Mouse (Mus musculus): ENCODE measurements around the gene 5830411N06Rik. TPM values are rescaled to one million over a fixed set of nuclear protein-coding genes. Genes with fewer than 3 reads are reported as not detected.

Gene 5830411N06Rik
- polyA plus RNA-seq, 2 experiments, result not detected

DNA sequence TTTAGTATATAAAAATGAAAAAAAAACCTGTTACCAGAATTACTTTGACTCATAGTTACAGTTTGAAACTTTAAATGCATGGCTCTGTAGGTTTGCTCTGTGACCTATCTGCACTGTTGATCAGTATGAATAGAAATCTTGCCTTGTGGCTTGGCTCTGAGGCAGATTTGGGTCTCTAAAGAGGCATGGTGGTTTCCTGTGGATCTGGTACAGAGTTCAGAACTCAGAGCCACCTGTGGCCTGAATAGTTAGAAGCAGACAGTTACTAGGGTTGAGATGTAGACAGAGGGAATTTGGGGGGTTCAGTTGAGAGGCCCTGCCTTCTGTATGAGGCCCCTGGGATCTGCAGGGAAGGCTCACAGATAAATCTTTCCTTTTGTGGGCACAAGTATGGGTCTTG, 74.1 kb downstream of the 5830411N06Rik start:
- Histone ChIP-seq H3K4me2 (ENCODE audit: low read depth) (no peak overlapping the region), H3K4me3 (ENCODE audit: insufficient read depth in 1 of 2, low read depth in 2 of 2, low read length in 2 of 2) (no peak overlapping the region), H3K4me1 (replicated peaks; ENCODE audit: control insufficient read depth in 2 of 2, insufficient read depth in 2 of 2, low read length in 1 of 2) (no peaks in the 10 kb centered on the region), H3K27ac (no peak overlapping the region), H3K36me3 (replicated peaks; ENCODE audit: control insufficient read depth, insufficient read depth, low read depth) (no peaks in the 10 kb centered on the region), H3K9me3 (ENCODE audit: control insufficient read depth, low read length) (no peaks in the 10 kb centered on the region), H3K9ac (replicated peaks) (no peak overlapping the region), H3K27me3 (ENCODE audit: control insufficient read depth, insufficient read depth, low read length) (no peaks in the 10 kb centered on the region)
- no peak for TF ChIP-seq CTCF (IDR thresholded peaks at IDR 0.05; ENCODE audit: low read depth)
- TF ChIP-seq EP300 (IDR thresholded peaks at IDR 0.05; ENCODE audit: low read depth), result no peak
- ATAC-seq (ENCODE audit: insufficient read depth) (no peak), DNase-seq (ENCODE audit: low read depth in 3 of 3, low spot score in 3 of 3) (no peak)

DNA sequence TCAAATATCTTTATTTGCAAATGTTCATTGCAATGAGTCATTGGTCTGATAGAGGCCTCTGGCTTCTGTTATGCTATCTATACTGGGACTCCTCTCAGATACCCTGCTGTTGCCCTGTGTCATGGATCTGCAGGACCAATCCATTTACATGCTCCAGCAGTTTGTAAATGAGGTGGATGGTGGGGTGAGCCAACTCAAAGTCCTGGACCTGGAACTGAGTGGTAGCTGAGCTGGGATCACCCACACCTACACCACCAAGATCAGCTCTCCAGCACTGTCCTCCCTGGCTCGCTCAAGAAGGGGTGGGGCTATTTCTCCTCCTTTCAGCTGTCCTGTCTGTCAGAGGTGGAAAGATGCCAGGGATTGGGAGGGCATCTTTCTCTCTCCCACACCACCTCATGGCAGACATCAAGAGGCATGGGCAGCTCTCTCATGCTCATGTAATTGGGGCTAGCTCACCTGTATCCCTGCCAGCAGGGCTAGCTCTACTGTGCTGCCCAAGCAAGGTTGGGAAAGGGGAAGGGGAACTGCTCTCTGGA, 82.8 kb downstream of the 5830411N06Rik start:
- TF ChIP-seq CTCF (IDR thresholded peaks at IDR 0.05; ENCODE audit: low read depth), result no peak
- TF ChIP-seq EP300 (IDR thresholded peaks at IDR 0.05; ENCODE audit: low read depth), result no peak
- no peak overlapping the region for H3K9ac ChIP-seq (replicated peaks)
- no peaks in the 10 kb centered on the region for H3K4me1 ChIP-seq (replicated peaks; ENCODE audit: control insufficient read depth in 2 of 2, insufficient read depth in 2 of 2, low read length in 1 of 2)
- ATAC-seq (ENCODE audit: insufficient read depth) (no peak), DNase-seq (ENCODE audit: low read depth in 3 of 3, low spot score in 3 of 3) (no peak)
- H3K27me3 ChIP-seq (ENCODE audit: control insufficient read depth, insufficient read depth, low read length), result no peaks in the 10 kb centered on the region
- no peak overlapping the region for H3K4me3 ChIP-seq (ENCODE audit: insufficient read depth in 1 of 2, low read depth in 2 of 2, low read length in 2 of 2)
- no peaks in the 10 kb centered on the region for H3K9me3 ChIP-seq (ENCODE audit: control insufficient read depth, low read length)
- no peak overlapping the region for H3K4me2 ChIP-seq (ENCODE audit: low read depth)
- H3K36me3 ChIP-seq (replicated peaks; ENCODE audit: control insufficient read depth, insufficient read depth, low read depth), result no peaks in the 10 kb centered on the region
- 25% methylated on average over 1 of the region's 1 CpGs for WGBS (ENCODE audit: insufficient replicate concordance)
- H3K27ac ChIP-seq, result no peak overlapping the region

DNA sequence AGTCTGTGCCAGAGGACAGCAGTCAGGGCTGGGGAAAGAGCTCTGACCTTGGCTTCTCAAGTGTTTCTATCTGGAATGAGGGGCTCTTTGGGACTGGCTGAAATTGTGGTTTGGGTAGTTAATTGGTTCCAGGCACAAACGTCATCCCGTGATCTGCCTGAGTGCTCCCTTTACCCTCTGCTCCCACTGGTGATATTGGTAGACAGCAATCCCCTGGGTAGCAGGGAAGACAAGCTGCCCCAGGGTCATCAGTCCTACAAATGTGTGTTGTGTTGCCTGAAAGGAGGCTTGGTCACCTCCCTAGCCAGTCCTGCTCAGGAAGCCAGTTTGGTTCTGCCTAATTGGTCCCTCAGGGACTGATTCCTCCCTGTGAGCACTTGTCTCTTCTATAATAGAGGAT, 86.6 kb downstream of the 5830411N06Rik start, which contains the start of gene Olfr527:
TSS of gene Olfr527 (plus strand) at position 301 of the 400 bp plus-strand sequence.
- Histone ChIP-seq H3K9ac (replicated peaks) (no peak within 1 kb of the TSS), H3K4me1 (replicated peaks; ENCODE audit: control insufficient read depth in 2 of 2, insufficient read depth in 2 of 2, low read length in 1 of 2) (no peaks in the 10 kb centered on the region), H3K36me3 (replicated peaks; ENCODE audit: control insufficient read depth, insufficient read depth, low read depth) (no peaks in the 10 kb centered on the region), H3K4me3 (ENCODE audit: insufficient read depth in 1 of 2, low read depth in 2 of 2, low read length in 2 of 2) (no peak within 1 kb of the TSS), H3K9me3 (ENCODE audit: control insufficient read depth, low read length) (no peaks in the 10 kb centered on the region), H3K27me3 (ENCODE audit: control insufficient read depth, insufficient read depth, low read length) (no peaks in the 10 kb centered on the region), H3K27ac (no peak within 1 kb of the TSS), H3K4me2 (ENCODE audit: low read depth) (no peak within 1 kb of the TSS)
- no peak for TF ChIP-seq EP300 (IDR thresholded peaks at IDR 0.05; ENCODE audit: low read depth)
- TF ChIP-seq CTCF (IDR thresholded peaks at IDR 0.05; ENCODE audit: low read depth), result no peak
- DNase-seq (ENCODE audit: low read depth in 3 of 3, low spot score in 3 of 3) (no peak), ATAC-seq (ENCODE audit: insufficient read depth) (no peak)
- 75% methylated on average over 2 of the region's 2 CpGs for WGBS (ENCODE audit: insufficient replicate concordance)

Other genes starting within 250 kb of the 5830411N06Rik start
- 19.8 and 25.6 TPM in 2 replicates for gene Zfp511, start 210.9 kb upstream of the 5830411N06Rik start, polyA plus RNA-seq (2012; rRNA removed)
- 16.9 and 20.0 TPM in 2 replicates for gene Zfp511, start 210.9 kb upstream of the 5830411N06Rik start, polyA plus RNA-seq (2014; fragmentation: Nextera tagmentation; extraction: Ambion mirVana)
- gene Tubgcp2, start 210.6 kb upstream of the 5830411N06Rik start, polyA plus RNA-seq (2012; rRNA removed), result 17.4 and 19.3 TPM in 2 replicates
- gene Tubgcp2, start 210.6 kb upstream of the 5830411N06Rik start, polyA plus RNA-seq (2014; fragmentation: Nextera tagmentation; extraction: Ambion mirVana), result 21.6 and 25.3 TPM in 2 replicates
- gene Msx3, start 198.2 kb upstream of the 5830411N06Rik start, polyA plus RNA-seq (2012; rRNA removed), result not detected in 2 replicates
- not detected in 2 replicates for gene Msx3, start 198.2 kb upstream of the 5830411N06Rik start, polyA plus RNA-seq (2014; fragmentation: Nextera tagmentation; extraction: Ambion mirVana)
- gene Caly, start 164.7 kb upstream of the 5830411N06Rik start, polyA plus RNA-seq (2012; rRNA removed), result 0.19 TPM in 1 of 2 replicates, not detected in the other
- gene Caly, start 164.7 kb upstream of the 5830411N06Rik start, polyA plus RNA-seq (2014; fragmentation: Nextera tagmentation; extraction: Ambion mirVana), result not detected in 2 replicates
- 0.87 TPM in 1 of 2 replicates, not detected in the other for gene Prap1, start 153.9 kb upstream of the 5830411N06Rik start, polyA plus RNA-seq (2012; rRNA removed)
- gene Prap1, start 153.9 kb upstream of the 5830411N06Rik start, polyA plus RNA-seq (2014; fragmentation: Nextera tagmentation; extraction: Ambion mirVana), result not detected in 2 replicates
- gene Fuom, start 144.8 kb upstream of the 5830411N06Rik start, polyA plus RNA-seq (2012; rRNA removed), result 6.3 and 6.7 TPM in 2 replicates
- gene Fuom, start 144.8 kb upstream of the 5830411N06Rik start, polyA plus RNA-seq (2014; fragmentation: Nextera tagmentation; extraction: Ambion mirVana), result 7.7 and 9.2 TPM in 2 replicates
- gene Paox, start 131.5 kb upstream of the 5830411N06Rik start, polyA plus RNA-seq (2012; rRNA removed), result 4.2 and 5.4 TPM in 2 replicates
- gene Paox, start 131.5 kb upstream of the 5830411N06Rik start, polyA plus RNA-seq (2014; fragmentation: Nextera tagmentation; extraction: Ambion mirVana), result 10.4 and 10.5 TPM in 2 replicates
- 36.5 and 45.7 TPM in 2 replicates for gene Echs1, start 130.8 kb upstream of the 5830411N06Rik start, polyA plus RNA-seq (2012; rRNA removed)
- 97.2 and 99.0 TPM in 2 replicates for gene Echs1, start 130.8 kb upstream of the 5830411N06Rik start, polyA plus RNA-seq (2014; fragmentation: Nextera tagmentation; extraction: Ambion mirVana)
- 10.1 and 14.6 TPM in 2 replicates for gene Mtg1, start 109.7 kb upstream of the 5830411N06Rik start, polyA plus RNA-seq (2012; rRNA removed)
- gene Mtg1, start 109.7 kb upstream of the 5830411N06Rik start, polyA plus RNA-seq (2014; fragmentation: Nextera tagmentation; extraction: Ambion mirVana), result 17.3 and 18.5 TPM in 2 replicates
- 0.01 TPM in 1 of 2 replicates, not detected in the other for gene Sprn, start 92.4 kb upstream of the 5830411N06Rik start, polyA plus RNA-seq (2012; rRNA removed)
- not detected in 2 replicates for gene Sprn, start 92.4 kb upstream of the 5830411N06Rik start, polyA plus RNA-seq (2014; fragmentation: Nextera tagmentation; extraction: Ambion mirVana)
- gene Olfr522, start 82.5 kb upstream of the 5830411N06Rik start, polyA plus RNA-seq (2012; rRNA removed), result not detected in 2 replicates
- gene Olfr522, start 82.5 kb upstream of the 5830411N06Rik start, polyA plus RNA-seq (2014; fragmentation: Nextera tagmentation; extraction: Ambion mirVana), result not detected in 2 replicates
- not detected in 2 replicates for gene Olfr523, start 74.1 kb upstream of the 5830411N06Rik start, polyA plus RNA-seq (2012; rRNA removed)
- not detected in 2 replicates for gene Olfr523, start 74.1 kb upstream of the 5830411N06Rik start, polyA plus RNA-seq (2014; fragmentation: Nextera tagmentation; extraction: Ambion mirVana)
- gene Olfr524, start 41.3 kb upstream of the 5830411N06Rik start, polyA plus RNA-seq (2012; rRNA removed), result not detected in 2 replicates
- gene Olfr524, start 41.3 kb upstream of the 5830411N06Rik start, polyA plus RNA-seq (2014; fragmentation: Nextera tagmentation; extraction: Ambion mirVana), result not detected in 2 replicates
- 0.03 and 0.07 TPM in 2 replicates for gene Cd163l1, start 29.0 kb upstream of the 5830411N06Rik start, polyA plus RNA-seq (2012; rRNA removed)
- not detected in 2 replicates for gene Cd163l1, start 29.0 kb upstream of the 5830411N06Rik start, polyA plus RNA-seq (2014; fragmentation: Nextera tagmentation; extraction: Ambion mirVana)
- not detected in 2 replicates for gene Olfr525, start 73.6 kb downstream of the 5830411N06Rik start, polyA plus RNA-seq (2012; rRNA removed)
- gene Olfr525, start 73.6 kb downstream of the 5830411N06Rik start, polyA plus RNA-seq (2014; fragmentation: Nextera tagmentation; extraction: Ambion mirVana), result not detected in 2 replicates
- not detected in 2 replicates for gene Olfr527, start 86.7 kb downstream of the 5830411N06Rik start, polyA plus RNA-seq (2012; rRNA removed)
- gene Olfr527, start 86.7 kb downstream of the 5830411N06Rik start, polyA plus RNA-seq (2014; fragmentation: Nextera tagmentation; extraction: Ambion mirVana), result not detected in 2 replicates
- gene Olfr60, start 114.4 kb downstream of the 5830411N06Rik start, polyA plus RNA-seq (2012; rRNA removed), result not detected in 2 replicates
- not detected in 2 replicates for gene Olfr60, start 114.4 kb downstream of the 5830411N06Rik start, polyA plus RNA-seq (2014; fragmentation: Nextera tagmentation; extraction: Ambion mirVana)
- gene Olfr530, start 129.0 kb downstream of the 5830411N06Rik start, polyA plus RNA-seq (2012; rRNA removed), result not detected in 2 replicates
- not detected in 2 replicates for gene Olfr530, start 129.0 kb downstream of the 5830411N06Rik start, polyA plus RNA-seq (2014; fragmentation: Nextera tagmentation; extraction: Ambion mirVana)
- gene Olfr531, start 155.6 kb downstream of the 5830411N06Rik start, polyA plus RNA-seq (2012; rRNA removed), result not detected in 2 replicates
- not detected in 2 replicates for gene Olfr531, start 155.6 kb downstream of the 5830411N06Rik start, polyA plus RNA-seq (2014; fragmentation: Nextera tagmentation; extraction: Ambion mirVana)
- not detected in 2 replicates for gene Olfr532, start 174.4 kb downstream of the 5830411N06Rik start, polyA plus RNA-seq (2012; rRNA removed)
- gene Olfr532, start 174.4 kb downstream of the 5830411N06Rik start, polyA plus RNA-seq (2014; fragmentation: Nextera tagmentation; extraction: Ambion mirVana), result not detected in 2 replicates
- gene Olfr533, start 216.1 kb downstream of the 5830411N06Rik start, polyA plus RNA-seq (2012; rRNA removed), result not detected in 2 replicates
- gene Olfr533, start 216.1 kb downstream of the 5830411N06Rik start, polyA plus RNA-seq (2014; fragmentation: Nextera tagmentation; extraction: Ambion mirVana), result not detected in 2 replicates
- gene Olfr535, start 236.9 kb downstream of the 5830411N06Rik start, polyA plus RNA-seq (2012; rRNA removed), result not detected in 2 replicates
- not detected in 2 replicates for gene Olfr535, start 236.9 kb downstream of the 5830411N06Rik start, polyA plus RNA-seq (2014; fragmentation: Nextera tagmentation; extraction: Ambion mirVana)